28 mouse cellular contexts compared by ENCODE assay signal in genomic region chr2:79442227-79442626, GRCm38 (mm10). TPM values are rescaled to one million over a fixed set of nuclear protein-coding genes. Genes with fewer than 3 reads are reported as not detected.
"Had no signal": no experiment of that assay in that cellular context is flagged by ENCODE, and none has a peak within 500 bp of the region (broad histone marks: within the 10 kb centered on the region; RNA-seq: fewer than 3 reads in every experiment).

No protein-coding gene starts in this region.

- H3K36me3 ChIP-seq: heart, embryonic 10.5 days; heart, embryonic 13.5 days; heart, embryonic 15.5 days; hindbrain, embryonic 13.5 days; hindbrain, embryonic 15.5 days; kidney, embryonic 15.5 days; limb, embryonic 13.5 days; limb, embryonic 15.5 days; liver, embryonic 12.5 days had no signal

- H3K4me1 ChIP-seq: heart, embryonic 10.5 days; heart, embryonic 13.5 days; heart, embryonic 15.5 days; hindbrain, embryonic 13.5 days; hindbrain, embryonic 15.5 days; kidney, embryonic 15.5 days; limb, embryonic 13.5 days; limb, embryonic 15.5 days; liver, embryonic 12.5 days had no signal

- ATAC-seq: intestine, embryonic 16.5 days; liver, embryonic 12.5 days had no signal

- H3K9me3 ChIP-seq: heart, embryonic 10.5 days; heart, embryonic 13.5 days; heart, embryonic 15.5 days; hindbrain, embryonic 13.5 days; hindbrain, embryonic 15.5 days; kidney, embryonic 15.5 days; limb, embryonic 13.5 days; limb, embryonic 15.5 days; liver, embryonic 12.5 days had no signal

- H3K4me3 ChIP-seq: heart, embryonic 10.5 days; heart, embryonic 13.5 days; heart, embryonic 15.5 days; hindbrain, embryonic 13.5 days; hindbrain, embryonic 15.5 days; kidney, embryonic 15.5 days; limb, embryonic 13.5 days; limb, embryonic 15.5 days; liver, embryonic 12.5 days had no signal

- H3K9ac ChIP-seq: heart, embryonic 13.5 days; heart, embryonic 15.5 days; hindbrain, embryonic 13.5 days; hindbrain, embryonic 15.5 days; kidney, embryonic 15.5 days; limb, embryonic 13.5 days; limb, embryonic 15.5 days; liver, embryonic 12.5 days; liver, embryonic 14.5 days had no signal

- DNase-seq: gastrocnemius, postnatal 14 days; gastrocnemius, postnatal 36 days; heart, adult 18-20 months; heart, postnatal 14 days; heart, postnatal 36 days; kidney, adult 11 months; kidney, adult 2 months; kidney, adult 9 months; kidney, postnatal 14 days; kidney, postnatal 36 days; layer of hippocampus, adult 9-11 months; layer of hippocampus, postnatal 36 days had no signal

- H3K27ac ChIP-seq: heart, embryonic 10.5 days; heart, embryonic 13.5 days; heart, embryonic 15.5 days; hindbrain, embryonic 13.5 days; hindbrain, embryonic 15.5 days; hindbrain, postnatal 0 days; kidney, embryonic 15.5 days; kidney, postnatal 0 days; limb, embryonic 13.5 days; limb, embryonic 15.5 days; liver, embryonic 12.5 days; liver, embryonic 14.5 days had no signal

- H3K4me2 ChIP-seq: heart, embryonic 13.5 days; heart, embryonic 15.5 days; hindbrain, embryonic 13.5 days; hindbrain, embryonic 15.5 days; kidney, embryonic 15.5 days; limb, embryonic 13.5 days; limb, embryonic 15.5 days; liver, embryonic 12.5 days had no signal

- H3K27me3 ChIP-seq: heart, embryonic 13.5 days; heart, embryonic 15.5 days; hindbrain, embryonic 13.5 days; hindbrain, embryonic 15.5 days; kidney, embryonic 15.5 days; limb, embryonic 13.5 days; limb, embryonic 15.5 days; liver, embryonic 12.5 days had no signal

RNA-seq across cellular contexts. Expression of gene Neurod1, which starts 14.3 kb away (rescaled TPM):
- polyA plus RNA-seq: gonadal fat pad, adult 2 months; heart, embryonic 13.5 days; heart, embryonic 15.5 days; heart, postnatal 0 days; kidney, adult 2 months; kidney, postnatal 0 days; limb, embryonic 13.5 days; limb, embryonic 15.5 days; liver, adult 2 months; liver, embryonic 12.5 days had no signal
